Mouse (Mus musculus): ENCODE measurements around the gene Esr1.

GRCm38 (mm10) chr10:4838099-4838498 lies 226.7 kb downstream of the Esr1 start:
- TF ChIP-seq POLR2A (IDR thresholded peaks at IDR 0.05; ENCODE audit: control insufficient read depth, low read depth, low read length) (no peak), CTCF (IDR thresholded peaks at IDR 0.05; ENCODE audit: control insufficient read depth, insufficient read depth, insufficient replicate concordance, low read depth, low read length) (no peak)
